Mouse (Mus musculus): ENCODE data around the gene Muc1. TPM values are rescaled to one million over a fixed set of nuclear protein-coding genes. Genes with fewer than 3 reads are reported as not detected.

Muc1 gene
- polyA plus RNA-seq, 1 experiment from 2014 or later: 10.1 TPM

DNA sequence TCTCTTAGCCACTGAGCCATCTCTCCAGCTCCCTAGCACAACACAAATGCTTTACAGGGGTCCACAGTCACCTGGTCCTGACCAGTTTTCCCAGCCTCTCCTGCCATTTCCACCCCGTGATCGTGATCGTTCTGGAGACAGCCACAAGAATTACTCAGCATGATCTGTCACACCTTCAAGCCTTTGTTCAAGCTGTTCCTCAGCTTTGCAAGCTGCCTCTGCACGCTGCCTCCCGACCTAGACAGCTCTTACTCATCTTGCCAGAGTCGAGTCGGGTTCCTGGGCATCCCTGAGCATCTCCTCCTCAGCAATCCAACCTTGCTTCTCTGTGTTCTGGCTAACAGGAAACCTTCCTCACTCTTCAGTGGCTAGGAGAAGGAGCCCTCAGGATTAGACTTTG, 30.2 kb downstream of the Muc1 start, which contains the start of gene Dpm3:
Dpm3 (plus strand) TSS at position 283 of the 400 bp plus-strand sequence.
- H3K27ac ChIP-seq: no peak within 1 kb of the TSS

DNA sequence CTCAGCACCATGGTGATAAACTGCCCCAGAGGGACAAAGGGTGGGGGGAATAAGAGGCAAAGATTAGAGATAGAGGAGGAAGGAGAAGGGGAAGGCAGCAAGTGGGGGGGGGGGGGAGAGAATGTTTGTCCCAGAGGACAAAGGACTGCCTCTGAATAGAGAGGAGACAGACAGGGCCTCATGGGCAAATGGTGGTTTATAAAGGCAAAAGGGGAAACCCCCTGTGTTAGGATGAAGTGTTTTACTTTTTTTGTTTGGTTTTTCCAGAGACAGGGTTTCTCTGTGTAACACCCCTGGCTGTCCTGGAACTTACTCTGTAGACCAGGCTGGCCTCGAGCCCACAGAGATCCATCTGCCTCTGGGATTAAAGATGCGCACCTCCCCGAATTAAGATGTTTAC, 31.4 kb downstream of the Muc1 start:
- 70% methylated on average over 3 of the region's 3 CpGs for WGBS
- Histone ChIP-seq H3K9ac (no peak overlapping the region), H3K4me1 (replicated peaks) (no peaks in the 10 kb centered on the region), H3K27me3 (replicated peaks) (no peaks in the 10 kb centered on the region), H3K27ac (no peak overlapping the region), H3K36me3 (no peaks in the 10 kb centered on the region), H3K9me3 (no peaks in the 10 kb centered on the region), H3K4me2 (replicated peaks) (no peak overlapping the region), H3K4me3 (replicated peaks) (no peak overlapping the region)
- ATAC-seq: no peak

More for the DNA sequence above, 30.2 kb downstream of the Muc1 start, which contains the start of gene Dpm3:
- ATAC-seq: no peak
- WGBS: 61% methylated on average over 7 of the region's 7 CpGs
- no peaks in the 10 kb centered on the region for H3K9me3 ChIP-seq
- H3K4me1 ChIP-seq (replicated peaks): no peaks in the 10 kb centered on the region
- H3K9ac ChIP-seq: no peak within 1 kb of the TSS
- H3K27me3 ChIP-seq (replicated peaks): no peaks in the 10 kb centered on the region
- H3K36me3 ChIP-seq: no peaks in the 10 kb centered on the region
- no peak within 1 kb of the TSS for H3K4me2 ChIP-seq (replicated peaks)
- no peak within 1 kb of the TSS for H3K4me3 ChIP-seq (replicated peaks)

DNA sequence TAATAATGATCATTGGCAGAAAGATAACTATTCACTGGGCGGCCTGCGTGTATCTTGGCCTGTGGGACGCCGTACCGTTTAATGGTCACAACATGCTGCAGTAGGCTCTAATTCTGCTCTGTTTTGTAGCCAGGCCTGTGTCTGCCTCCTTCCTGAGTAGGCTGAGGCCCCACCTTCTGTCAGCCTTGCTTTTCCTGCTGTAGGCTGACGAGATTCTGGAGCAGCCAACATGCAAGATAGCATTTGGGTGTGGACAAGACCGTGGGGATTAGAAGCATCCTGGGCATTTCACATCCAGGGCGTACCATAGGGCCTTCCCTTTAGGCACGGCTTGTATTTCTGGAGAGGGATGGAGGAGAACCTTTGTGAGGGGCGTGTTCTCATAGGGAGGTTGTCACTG, 33.6 kb downstream of the Muc1 start:
- no peak overlapping the region for H3K4me2 ChIP-seq (replicated peaks)
- H3K4me3 ChIP-seq (replicated peaks): no peak overlapping the region
- WGBS: 62% methylated on average over 10 of the region's 10 CpGs
- H3K4me1 ChIP-seq (replicated peaks): 0 out of 2 replicates have a peak, but pooled peaks cover 5% of the 10 kb centered on the region
- H3K27ac ChIP-seq: no peak overlapping the region
- H3K27me3 ChIP-seq (replicated peaks): no peaks in the 10 kb centered on the region
- no peaks in the 10 kb centered on the region for H3K36me3 ChIP-seq
- no peak overlapping the region; the same call in 1 of the 2 replicates for H3K9ac ChIP-seq
- ATAC-seq: no peak
- H3K9me3 ChIP-seq: no peaks in the 10 kb centered on the region

DNA sequence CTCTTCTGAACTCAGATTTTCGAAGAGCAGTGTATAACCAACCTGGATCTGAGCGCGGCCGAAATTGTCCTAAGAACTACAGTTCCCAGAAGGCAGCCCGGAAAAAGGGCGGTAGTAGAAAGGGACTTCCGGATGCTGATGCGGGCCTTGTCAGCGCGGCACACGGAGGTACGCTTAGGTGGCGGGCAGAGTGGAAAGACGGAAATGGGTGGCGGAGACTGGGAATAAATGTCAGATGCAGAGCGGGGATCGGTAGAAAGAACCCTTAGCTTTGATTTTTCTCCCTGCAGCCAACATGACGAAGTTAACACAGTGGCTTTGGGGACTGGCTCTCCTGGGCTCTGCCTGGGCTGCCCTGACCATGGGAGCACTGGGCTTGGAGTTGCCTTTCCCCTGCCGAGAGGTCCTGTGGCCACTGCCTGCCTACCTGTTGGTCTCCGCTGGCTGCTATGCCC, 37.6 kb downstream of the Muc1 start:
- peak; percentile 87 for ATAC-seq
- Histone ChIP-seq H3K36me3 (no peaks in the 10 kb centered on the region), H3K27me3 (replicated peaks) (no peaks in the 10 kb centered on the region), H3K4me3 (replicated peaks) (peak overlapping the region; percentile 71), H3K4me2 (replicated peaks) (peak overlapping the region; percentile 75), H3K9ac (peak overlapping the region; percentile 83), H3K4me1 (replicated peaks) (peaks cover 28% of the 10 kb centered on the region), H3K9me3 (no peaks in the 10 kb centered on the region), H3K27ac (peak overlapping the region; percentile 70)
- 0% methylated on average over 20 of the region's 20 CpGs for WGBS

DNA sequence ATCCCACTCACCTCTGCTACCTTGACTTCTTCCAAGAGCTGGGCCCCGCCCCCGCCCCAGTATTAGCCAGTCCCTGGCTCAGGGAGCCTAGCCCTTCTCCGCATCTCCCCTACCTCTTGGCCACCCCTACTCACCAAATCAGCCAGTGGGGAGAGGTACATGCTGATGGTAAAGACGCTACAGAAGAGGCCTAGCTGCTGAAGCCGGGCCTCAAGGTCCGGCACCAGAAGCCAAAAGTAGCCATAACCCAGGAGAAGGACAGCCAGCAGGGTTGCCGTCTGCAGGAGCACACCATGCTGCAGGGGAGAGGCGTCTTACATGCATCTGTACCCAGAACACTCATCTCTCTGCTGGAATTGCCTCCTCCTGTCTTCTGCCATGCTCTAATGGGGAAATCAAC, 40.1 kb downstream of the Muc1 start:
- Histone ChIP-seq H3K4me2 (replicated peaks) (peak overlapping the region; percentile 83), H3K4me1 (replicated peaks) (peaks cover 32% of the 10 kb centered on the region), H3K9ac (no peak overlapping the region), H3K36me3 (peaks cover 12% of the 10 kb centered on the region), H3K27me3 (replicated peaks) (no peaks in the 10 kb centered on the region), H3K9me3 (no peaks in the 10 kb centered on the region), H3K4me3 (replicated peaks) (no peak overlapping the region), H3K27ac (no peak overlapping the region)
- WGBS: 65% methylated on average over 8 of the region's 8 CpGs
- ATAC-seq: no peak

DNA sequence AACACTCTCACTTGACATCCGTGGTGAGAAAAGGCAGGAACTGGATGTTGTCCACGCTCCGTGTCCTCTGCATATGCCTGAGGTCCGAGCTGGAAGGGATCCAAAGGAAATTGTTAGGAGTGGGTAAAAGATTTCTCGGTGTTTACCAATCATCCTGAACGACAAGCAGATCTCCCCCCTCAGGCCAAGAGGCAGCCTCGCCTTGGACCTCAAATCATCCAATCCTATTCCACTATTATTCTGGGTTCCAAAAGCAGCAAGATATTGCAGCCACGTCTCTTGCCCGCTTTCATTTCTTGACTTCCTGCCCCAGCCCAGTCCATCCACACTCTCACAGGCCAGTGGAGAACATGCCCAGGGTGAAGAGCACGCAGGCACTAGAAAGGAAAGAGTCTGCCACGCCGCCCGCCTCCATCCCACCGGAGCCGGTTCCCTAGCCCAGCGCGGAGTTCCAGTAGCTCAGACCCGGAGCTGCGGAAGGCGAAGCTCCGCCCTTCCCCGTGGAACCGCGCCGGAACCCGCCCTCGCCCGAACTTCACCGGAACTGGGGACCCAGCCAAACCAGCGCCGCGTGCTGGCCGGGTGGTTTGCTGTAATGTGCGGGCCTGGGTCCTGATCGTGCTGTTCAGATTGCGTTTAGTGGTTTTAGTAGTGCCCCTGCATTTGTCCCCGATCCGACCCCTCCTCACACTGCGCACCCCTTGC, 41.3 kb downstream of the Muc1 start, which contains the start of gene Slc50a1:
Slc50a1 (minus strand) TSS at position 520 of the 705 bp plus-strand sequence.
- Histone ChIP-seq H3K27ac (peak within 1 kb of the TSS; percentile 77), H3K27me3 (replicated peaks) (no peaks in the 10 kb centered on the region), H3K4me1 (replicated peaks) (peaks cover 32% of the 10 kb centered on the region), H3K4me3 (replicated peaks) (peak within 1 kb of the TSS; percentile 57), H3K36me3 (peaks cover 12% of the 10 kb centered on the region), H3K9me3 (no peaks in the 10 kb centered on the region), H3K4me2 (replicated peaks) (peak within 1 kb of the TSS; percentile 83), H3K9ac (peak within 1 kb of the TSS; percentile 75)
- 3% methylated on average over 39 of the region's 39 CpGs for WGBS
- peak; percentile 68 for ATAC-seq

DNA sequence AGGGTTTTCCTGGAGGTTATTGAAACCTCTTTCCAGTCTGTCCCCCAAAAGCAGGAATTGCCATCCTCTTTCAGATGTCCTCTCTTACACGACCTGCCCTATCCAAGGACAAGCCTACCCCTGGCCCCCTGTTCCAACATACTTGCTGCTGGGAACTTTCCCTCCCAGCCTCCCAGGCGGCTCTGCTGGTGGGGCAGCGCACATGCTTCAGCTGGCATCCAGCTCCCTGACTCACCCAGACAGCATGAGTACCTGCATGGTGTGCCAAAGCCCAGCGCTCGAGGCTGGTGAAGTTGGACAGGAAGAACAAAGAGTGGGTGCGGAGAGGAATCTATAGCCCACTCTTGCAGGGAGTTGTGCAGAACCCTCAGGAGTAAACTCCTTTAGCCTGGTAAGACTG, 42.0 kb downstream of the Muc1 start:
- Histone ChIP-seq H3K27me3 (replicated peaks) (no peaks in the 10 kb centered on the region), H3K36me3 (peaks cover 12% of the 10 kb centered on the region), H3K9ac (peak overlapping the region; percentile 75), H3K9me3 (no peaks in the 10 kb centered on the region), H3K27ac (peak overlapping the region; percentile 77), H3K4me2 (replicated peaks) (peak overlapping the region; percentile 83), H3K4me1 (replicated peaks) (peaks cover 32% of the 10 kb centered on the region), H3K4me3 (replicated peaks) (peak overlapping the region; percentile 57; the same call in 1 of the 2 replicates)
- WGBS: 66% methylated on average over 6 of the region's 6 CpGs
- ATAC-seq: no peak

DNA sequence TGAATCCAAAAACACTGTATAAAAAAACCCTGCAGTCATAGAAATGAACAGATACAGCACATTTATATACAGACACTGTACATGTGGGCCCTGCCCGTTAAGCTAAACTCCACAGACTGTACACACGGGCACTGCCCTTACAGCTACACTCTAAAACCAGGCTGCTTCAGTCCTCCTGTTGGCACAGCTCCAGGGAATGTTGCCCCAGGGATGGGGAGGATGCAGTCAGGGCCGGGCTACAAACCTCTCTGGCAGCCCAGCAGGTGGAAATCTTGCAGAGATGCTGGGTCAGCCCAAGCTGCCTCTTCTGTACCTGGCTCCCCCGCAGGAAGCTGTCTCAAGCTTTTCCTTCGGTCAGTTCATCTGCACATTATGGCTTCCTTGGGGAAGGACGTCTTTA, 42.9 kb downstream of the Muc1 start:
- H3K4me1 ChIP-seq (replicated peaks): peaks cover 32% of the 10 kb centered on the region
- peaks cover 12% of the 10 kb centered on the region for H3K36me3 ChIP-seq
- H3K4me3 ChIP-seq (replicated peaks): no peak overlapping the region
- 68% methylated on average over 6 of the region's 6 CpGs for WGBS
- no peak overlapping the region for H3K4me2 ChIP-seq (replicated peaks)
- H3K27ac ChIP-seq: no peak overlapping the region
- ATAC-seq: no peak
- H3K9me3 ChIP-seq: no peaks in the 10 kb centered on the region
- H3K27me3 ChIP-seq (replicated peaks): no peaks in the 10 kb centered on the region
- H3K9ac ChIP-seq: no peak overlapping the region

DNA sequence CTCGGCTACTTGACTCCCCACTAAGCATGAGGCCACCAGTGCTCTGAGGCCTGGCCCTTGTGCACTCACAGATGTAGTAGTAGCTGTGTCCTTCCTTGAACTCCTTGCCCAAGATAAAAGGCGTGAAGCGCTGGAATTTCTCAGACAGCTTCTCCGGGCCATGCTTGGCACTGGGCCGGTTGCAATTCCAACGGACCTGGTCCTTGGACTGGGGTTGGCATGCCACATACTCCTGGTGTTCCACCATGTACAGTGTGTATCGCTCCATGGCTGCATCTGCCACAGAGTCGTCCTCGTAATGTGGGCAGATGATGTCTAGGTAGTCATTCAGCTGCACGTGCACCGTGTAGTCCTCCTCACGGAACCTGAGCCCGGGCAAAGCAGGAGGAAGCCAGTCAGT, 47.2 kb downstream of the Muc1 start:
- WGBS: 93% methylated on average over 13 of the region's 13 CpGs
- Histone ChIP-seq H3K27me3 (replicated peaks) (no peaks in the 10 kb centered on the region), H3K4me2 (replicated peaks) (peak overlapping the region; percentile 96; the same call in 1 of the 2 replicates), H3K36me3 (peaks cover 12% of the 10 kb centered on the region), H3K9ac (no peak overlapping the region), H3K9me3 (no peaks in the 10 kb centered on the region), H3K27ac (no peak overlapping the region), H3K4me3 (replicated peaks) (no peak overlapping the region), H3K4me1 (replicated peaks) (peaks cover 35% of the 10 kb centered on the region)
- ATAC-seq: no peak

DNA sequence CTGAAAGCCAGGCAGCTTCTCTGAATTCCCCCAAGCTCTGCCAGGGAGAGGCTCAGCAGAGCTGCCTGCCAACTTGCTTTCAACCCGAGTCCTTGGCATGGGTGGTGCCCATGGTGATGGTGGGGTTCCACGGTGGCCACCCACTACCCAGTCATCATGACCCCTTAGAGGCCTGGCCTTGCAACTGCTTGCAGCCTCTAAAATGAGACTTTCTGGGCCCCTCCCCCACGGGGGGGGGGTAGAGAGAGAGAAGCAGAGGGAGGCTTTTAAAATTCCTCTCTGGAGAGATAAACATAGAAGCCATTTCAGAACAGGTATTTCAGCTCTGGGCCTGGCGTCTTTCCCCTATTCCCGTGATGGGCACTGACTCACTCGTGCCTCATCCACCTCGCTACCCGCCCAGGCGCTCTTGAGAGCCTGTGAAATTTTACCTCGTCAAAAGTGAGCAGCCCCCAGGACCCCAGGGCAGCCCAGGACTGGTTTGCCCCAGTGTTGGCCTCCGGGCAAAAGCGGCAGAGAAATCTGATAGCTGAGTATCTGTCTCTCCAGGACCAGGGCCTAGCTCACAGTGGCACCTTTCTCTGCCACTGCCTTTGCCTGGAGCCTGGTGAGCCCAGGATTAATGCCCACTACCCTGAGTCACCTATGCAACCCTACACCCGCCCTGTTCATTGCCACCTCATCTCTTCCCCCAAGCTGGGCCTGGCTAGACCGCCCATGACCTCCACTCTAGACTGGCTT, 48.6 kb downstream of the Muc1 start:
- Histone ChIP-seq H3K9ac (peak overlapping the region; percentile 72), H3K9me3 (no peaks in the 10 kb centered on the region), H3K4me3 (replicated peaks) (peak overlapping the region; percentile 55), H3K27me3 (replicated peaks) (no peaks in the 10 kb centered on the region), H3K4me2 (replicated peaks) (peak overlapping the region; percentile 96), H3K27ac (peak overlapping the region; percentile 93), H3K4me1 (replicated peaks) (peaks cover 43% of the 10 kb centered on the region), H3K36me3 (peaks cover 4% of the 10 kb centered on the region; the same call in 1 of the 2 replicates)
- 29% methylated on average over 14 of the region's 14 CpGs for WGBS
- ATAC-seq: no peak

DNA sequence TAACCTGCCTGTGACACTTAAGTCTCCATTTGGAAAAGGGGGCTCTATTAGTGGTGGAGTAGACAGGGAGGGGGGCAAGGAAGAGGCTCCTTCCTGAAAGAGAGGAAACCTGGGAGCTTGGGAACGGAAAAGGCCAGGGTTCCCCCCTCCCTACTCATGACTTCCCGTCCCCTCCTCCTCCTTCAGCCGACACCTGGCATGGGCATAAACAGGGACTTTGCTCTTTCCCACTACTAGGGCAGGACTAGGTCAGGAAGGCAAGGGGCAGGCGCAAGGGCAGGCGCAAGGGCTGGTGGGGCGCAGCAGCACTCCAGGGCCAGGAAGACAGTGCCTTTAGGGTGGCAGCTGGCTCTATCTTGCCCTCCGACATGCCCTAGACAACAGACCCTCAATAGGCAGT, 49.2 kb downstream of the Muc1 start:
- Histone ChIP-seq H3K27me3 (replicated peaks) (no peaks in the 10 kb centered on the region), H3K4me1 (replicated peaks) (peaks cover 43% of the 10 kb centered on the region), H3K36me3 (no peaks in the 10 kb centered on the region), H3K27ac (peak overlapping the region; percentile 93), H3K4me2 (replicated peaks) (peak overlapping the region; percentile 96), H3K9me3 (no peaks in the 10 kb centered on the region), H3K4me3 (replicated peaks) (peak overlapping the region; percentile 55), H3K9ac (peak overlapping the region; percentile 72)
- WGBS: 35% methylated on average over 7 of the region's 7 CpGs
- peak; percentile 64 for ATAC-seq

DNA sequence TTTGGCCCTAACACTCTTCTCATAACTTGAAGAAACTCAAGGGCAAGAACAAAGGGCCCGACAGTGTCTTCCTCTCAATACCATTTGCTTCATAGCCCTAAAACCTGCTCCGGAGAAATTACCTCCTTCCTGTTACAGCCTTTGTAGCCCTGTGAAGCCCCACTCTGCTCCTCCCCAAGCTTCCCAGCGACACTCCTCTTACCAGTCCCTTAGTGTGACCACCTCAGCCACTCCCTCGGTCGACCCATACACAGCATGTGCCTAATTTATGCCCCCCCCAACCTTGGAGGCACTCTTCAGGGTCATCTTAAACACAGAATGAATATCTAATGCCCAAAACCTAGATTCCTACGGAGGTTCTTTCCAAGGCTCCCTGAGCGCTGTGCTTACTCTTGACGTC, 49.8 kb downstream of the Muc1 start:
- WGBS: 14% methylated on average over 8 of the region's 8 CpGs
- ATAC-seq: no peak

More for the DNA sequence above, 49.8 kb downstream of the Muc1 start:
- H3K4me3 ChIP-seq (replicated peaks): peak overlapping the region; percentile 55
- H3K27me3 ChIP-seq (replicated peaks): no peaks in the 10 kb centered on the region
- H3K4me1 ChIP-seq (replicated peaks): peaks cover 43% of the 10 kb centered on the region
- H3K9me3 ChIP-seq: no peaks in the 10 kb centered on the region
- H3K27ac ChIP-seq: peak overlapping the region; percentile 93
- H3K9ac ChIP-seq: peak overlapping the region; percentile 72
- H3K36me3 ChIP-seq: no peaks in the 10 kb centered on the region
- peak overlapping the region; percentile 96 for H3K4me2 ChIP-seq (replicated peaks)

Measured in intestine, embryonic 15.5 days (tissue).